Comparison of ENCODE assay signal across 15 mouse cellular contexts in the genomic region with DNA sequence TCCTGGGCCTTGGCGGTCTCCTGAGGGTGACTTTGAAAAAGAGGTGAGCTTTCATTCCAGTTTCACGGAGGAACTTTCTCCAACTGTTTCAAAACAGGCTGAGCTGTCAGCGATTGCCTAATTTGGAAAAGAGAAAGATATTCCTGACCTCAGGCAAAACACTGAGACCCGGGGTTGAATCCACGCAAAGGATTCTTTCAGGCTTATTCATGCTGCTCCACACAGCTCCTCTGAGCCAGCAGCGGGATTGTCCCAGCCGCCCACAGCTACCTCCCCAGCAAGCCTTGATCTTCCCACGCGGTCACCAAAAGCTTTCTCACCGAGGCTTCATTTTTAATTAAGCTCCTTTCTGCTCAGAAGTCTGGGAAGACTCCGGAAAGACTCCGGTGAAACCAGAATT.
DNase-seq lines count a peak whose midpoint lies in the region; ATAC-seq and TF ChIP-seq lines count a peak whose summit lies in the region.
"Had no signal": no experiment of that assay in that cellular context is flagged by ENCODE, and none has a peak within 500 bp of the region (broad histone marks: within the 10 kb centered on the region; RNA-seq: fewer than 3 reads in every experiment).

No protein-coding gene starts in this region.

- H3K36me3 ChIP-seq in heart, embryonic 10.5 days = no peaks in the 10 kb centered on the region
- no peaks in the 10 kb centered on the region for H3K36me3 ChIP-seq in midbrain, embryonic 16.5 days (ENCODE audit: control insufficient read depth, insufficient read depth, low read length)
- H3K36me3 ChIP-seq in midbrain, embryonic 11.5 days (ENCODE audit: control insufficient read depth, insufficient read depth, low read length) = no peaks in the 10 kb centered on the region
- no peaks in the 10 kb centered on the region for H3K36me3 ChIP-seq in myocyte (ENCODE audit: control insufficient read depth, insufficient read depth)
- no peaks in the 10 kb centered on the region for H3K36me3 ChIP-seq in forebrain, embryonic 13.5 days (ENCODE audit: poor library complexity, severe bottlenecking)
- H3K36me3 ChIP-seq: forebrain, embryonic 10.5 days; hindbrain, embryonic 13.5 days had no signal

- no peak overlapping the region for H3K4me3 ChIP-seq in heart, embryonic 10.5 days
- H3K4me3 ChIP-seq in midbrain, embryonic 16.5 days (ENCODE audit: low read depth, low read length) = no peak overlapping the region
- H3K4me3 ChIP-seq in midbrain, embryonic 11.5 days (ENCODE audit: low read depth, low read length) = no peak overlapping the region
- H3K4me3 ChIP-seq in myocyte = no peak overlapping the region
- no peak overlapping the region for H3K4me3 ChIP-seq in forebrain, embryonic 13.5 days
- H3K4me3 ChIP-seq: forebrain, embryonic 10.5 days; hindbrain, embryonic 13.5 days; layer of hippocampus, adult 2 months had no signal

- no peak overlapping the region for H3K27ac ChIP-seq in heart, embryonic 10.5 days
- H3K27ac ChIP-seq in midbrain, embryonic 16.5 days (ENCODE audit: low read length) = no peak overlapping the region
- H3K27ac ChIP-seq in midbrain, embryonic 11.5 days (ENCODE audit: low read depth, low read length) = no peak overlapping the region
- H3K27ac ChIP-seq in forebrain, embryonic 13.5 days = no peak overlapping the region
- H3K27ac ChIP-seq: forebrain, embryonic 10.5 days; hindbrain, embryonic 13.5 days; layer of hippocampus, adult 2 months had no signal

- H3ac ChIP-seq in myocyte (ENCODE audit: control insufficient read depth, insufficient read length) = no peak overlapping the region

- H3K9ac ChIP-seq in midbrain, embryonic 16.5 days (ENCODE audit: low read depth, low read length) = no peak overlapping the region
- no peak overlapping the region for H3K9ac ChIP-seq in midbrain, embryonic 11.5 days (ENCODE audit: low read length)
- no peak overlapping the region for H3K9ac ChIP-seq in forebrain, embryonic 13.5 days
- H3K9ac ChIP-seq: hindbrain, embryonic 13.5 days had no signal

- H3K4me2 ChIP-seq in midbrain, embryonic 16.5 days (ENCODE audit: low read length) = no peak overlapping the region
- no peak overlapping the region for H3K4me2 ChIP-seq in midbrain, embryonic 11.5 days
- peak overlapping the region; percentile 62 for H3K4me2 ChIP-seq in myocyte (ENCODE audit: low read depth)
- H3K4me2 ChIP-seq in forebrain, embryonic 13.5 days = no peak overlapping the region
- H3K4me2 ChIP-seq: hindbrain, embryonic 13.5 days had no signal

- H3K9me3 ChIP-seq in heart, embryonic 10.5 days = no peaks in the 10 kb centered on the region
- no peaks in the 10 kb centered on the region for H3K9me3 ChIP-seq in midbrain, embryonic 16.5 days (replicated peaks; ENCODE audit: control insufficient read depth, low read length, poor library complexity, severe bottlenecking)
- no peaks in the 10 kb centered on the region for H3K9me3 ChIP-seq in midbrain, embryonic 11.5 days (ENCODE audit: control insufficient read depth, low read length)
- no peaks in the 10 kb centered on the region for H3K9me3 ChIP-seq in forebrain, embryonic 13.5 days (replicated peaks)
- H3K9me3 ChIP-seq: forebrain, embryonic 10.5 days; hindbrain, embryonic 13.5 days had no signal

- no peak for TF ChIP-seq POLR2A in myocyte (IDR thresholded peaks at IDR 0.05; ENCODE audit: insufficient read length, low read depth)

- ATAC-seq in midbrain, embryonic 16.5 days = peak; percentile 73; the same call in 1 of the 2 replicates
- no peak for ATAC-seq in midbrain, embryonic 11.5 days (ENCODE audit: low FRiP score)
- ATAC-seq in forebrain, embryonic 13.5 days = no peak; the same call in 1 of the 2 replicates

- H3K4me1 ChIP-seq in heart, embryonic 10.5 days = no peaks in the 10 kb centered on the region
- H3K4me1 ChIP-seq in midbrain, embryonic 16.5 days (ENCODE audit: control insufficient read depth, insufficient read depth, low read length) = no peaks in the 10 kb centered on the region
- no peaks in the 10 kb centered on the region for H3K4me1 ChIP-seq in midbrain, embryonic 11.5 days (ENCODE audit: control insufficient read depth, insufficient read depth, low read length)
- 0 out of 2 replicates have a peak, but pooled peaks cover 4% of the 10 kb centered on the region for H3K4me1 ChIP-seq in forebrain, embryonic 13.5 days
- H3K4me1 ChIP-seq: forebrain, embryonic 10.5 days; hindbrain, embryonic 13.5 days had no signal

- DNase-seq in heart, adult 18-20 months = peak; percentile 28 to 44
- no peak for DNase-seq in heart, embryonic 10.5 days (ENCODE audit: low spot score)
- no peak for DNase-seq in midbrain, embryonic 11.5 days (ENCODE audit: low spot score, missing footprints)
- DNase-seq in fibroblast of lung, adult 2 months (ENCODE audit: low read depth) = peak; percentile 62
- DNase-seq in cerebellum, adult 8-10 months = no peak
- DNase-seq: adrenal gland, postnatal 14 days; gastrocnemius, postnatal 36 days; kidney, adult 18-20 months; lung, postnatal 4 days had no signal

- no peaks in the 10 kb centered on the region for H3K27me3 ChIP-seq in heart, embryonic 10.5 days (ENCODE audit: insufficient read depth, poor library complexity, severe bottlenecking)
- H3K27me3 ChIP-seq in midbrain, embryonic 16.5 days (ENCODE audit: control insufficient read depth, insufficient read depth, low read depth, low read length) = no peaks in the 10 kb centered on the region
- H3K27me3 ChIP-seq in midbrain, embryonic 11.5 days (ENCODE audit: control insufficient read depth, insufficient read depth, low read length) = no peaks in the 10 kb centered on the region
- no peaks in the 10 kb centered on the region for H3K27me3 ChIP-seq in myocyte (ENCODE audit: control insufficient read depth, insufficient read depth, insufficient read length)
- no peaks in the 10 kb centered on the region for H3K27me3 ChIP-seq in forebrain, embryonic 13.5 days
- H3K27me3 ChIP-seq: hindbrain, embryonic 13.5 days had no signal

- 64% methylated on average over 12 of the region's 12 CpGs for WGBS in heart, embryonic 10.5 days
- WGBS in midbrain, embryonic 16.5 days = 49% methylated on average over 12 of the region's 12 CpGs
- 69% methylated on average over 12 of the region's 12 CpGs for WGBS in midbrain, embryonic 11.5 days
- 60% methylated on average over 12 of the region's 12 CpGs for WGBS in forebrain, embryonic 13.5 days

- no peaks in the 10 kb centered on the region for H3K79me2 ChIP-seq in myocyte (ENCODE audit: control insufficient read depth, insufficient read depth)

TF ChIP-seq in myocyte, 11 proteins besides CTCF, POLR2A, EP300 and RAD21:
- TF ChIP-seq MYOD1 (IDR thresholded peaks at IDR 0.05; ENCODE audit: control insufficient read depth in 1 of 3, insufficient read length in 2 of 3, low read depth in 2 of 3) (no peak), POLR2AphosphoS2 (IDR thresholded peaks at IDR 0.05; ENCODE audit: insufficient read length, low read depth) (no peak), SRF (IDR thresholded peaks at IDR 0.05; ENCODE audit: control insufficient read depth, insufficient read length, low read depth) (peak; percentile 79), REST (IDR thresholded peaks at IDR 0.05; ENCODE audit: insufficient read depth, insufficient read length) (no peak)

Comparison
In these comparisons a context has a peak if more than half of its experiments do, and no peak if none do; other contexts are left out.
1. DNase-seq: peak in heart, adult 18-20 months (2 of 2) and fibroblast of lung, adult 2 months (single experiment); none in heart, embryonic 10.5 days (single experiment), midbrain, embryonic 11.5 days (single experiment) and cerebellum, adult 8-10 months (single experiment).